Mouse (Mus musculus) embryonic facial prominence, embryonic 11.5 days (tissue): Measurements from ENCODE around the gene Cfap74. TPM values are rescaled to one million over a fixed set of nuclear protein-coding genes. Genes with fewer than 3 reads are reported as not detected.
"Not testable (repeated sequence)": the region's sequence is repeated elsewhere in the genome, so short reads cannot be mapped to it uniquely, and the experiment has no call there.

Experiments used
- ATAC-seq: fragments of 200-750 bp; cut with Nextera tagmentation; replicated peaks from 2 replicates; pipeline ENCODE4 v1.8.0; 2017; ENCODE audit warnings: low read depth; ENCODE audit not compliant: insufficient number of reproducible peaks, low FRiP score, low TSS enrichment
- DNase-seq: peaks from one replicate; pipeline ENCODE4 v3.0.0-alpha.2; 2015; ENCODE audit warnings: low spot score
- H3K27ac ChIP-seq: fragments of 300-500 bp; sonication (generic); replicated peaks from 2 replicates; pipeline ENCODE4 v1.5.1; 2014; ENCODE audit warnings: mild to moderate bottlenecking, low read depth, low read length, control low read depth
- H3K27me3 ChIP-seq: fragments of 300-500 bp; sonication (generic); 2 replicates; pipeline ENCODE4 v1.6.1; 2014; ENCODE audit warnings: mild to moderate bottlenecking, low read length, moderate library complexity, mixed read lengths; ENCODE audit not compliant: control insufficient read depth, insufficient read depth
- H3K36me3 ChIP-seq: fragments of 300-500 bp; sonication (generic); replicated peaks from 2 replicates; pipeline ENCODE4 v1.6.1; 2014; ENCODE audit warnings: low read depth, mild to moderate bottlenecking, low read length, moderate library complexity, mixed read lengths; ENCODE audit not compliant: control insufficient read depth, insufficient read depth
- H3K4me1 ChIP-seq: fragments of 300-500 bp; sonication (generic); 2 replicates; pipeline ENCODE4 v1.6.1; 2014; ENCODE audit warnings: low read length, mixed read lengths; ENCODE audit not compliant: control insufficient read depth, insufficient read depth
- H3K4me2 ChIP-seq: fragments of 300-500 bp; sonication (generic); 2 replicates; pipeline ENCODE4 v1.6.1; 2014; ENCODE audit warnings: low read depth, mild to moderate bottlenecking, control low read depth, low read length, moderate library complexity
- H3K4me3 ChIP-seq: fragments of 300-500 bp; sonication (generic); 2 replicates; pipeline ENCODE4 v1.5.1; 2014; ENCODE audit warnings: low read depth, low read length, control low read depth
- H3K9ac ChIP-seq: fragments of 300-500 bp; sonication (generic); replicated peaks from 2 replicates; pipeline ENCODE4 v1.6.1; 2014; ENCODE audit warnings: mild to moderate bottlenecking, control low read depth, low read length
- H3K9me3 ChIP-seq: fragments of 300-500 bp; sonication (generic); replicated peaks from 2 replicates; pipeline ENCODE4 v1.6.1; 2016; ENCODE audit warnings: mild to moderate bottlenecking, low read length, inconsistent platforms, mixed read lengths; ENCODE audit not compliant: control insufficient read depth
- WGBS: fragments of 180-500 bp; shearing (Covaris S2); extraction: QIAGEN DNeasy Blood & Tissue Kit; methylation state at CpG from one replicate; pipeline ENCODE4 v1.1.7; 2014; 5-methylcytosine and 5-hydroxymethylcytosine counted together
- polyA plus RNA-seq: library from polyadenylated mRNA; unstranded; fragments of >200 nt; fragmentation: Nextera tagmentation; extraction: Ambion mirVana; gene quantifications from 2 replicates; pipeline ENCODE4 v1.2.1, GENCODE M21; 2014

Gene Cfap74
- polyA plus RNA-seq, 1 experiment from 2014 or later = 5.6 TPM

DNA sequence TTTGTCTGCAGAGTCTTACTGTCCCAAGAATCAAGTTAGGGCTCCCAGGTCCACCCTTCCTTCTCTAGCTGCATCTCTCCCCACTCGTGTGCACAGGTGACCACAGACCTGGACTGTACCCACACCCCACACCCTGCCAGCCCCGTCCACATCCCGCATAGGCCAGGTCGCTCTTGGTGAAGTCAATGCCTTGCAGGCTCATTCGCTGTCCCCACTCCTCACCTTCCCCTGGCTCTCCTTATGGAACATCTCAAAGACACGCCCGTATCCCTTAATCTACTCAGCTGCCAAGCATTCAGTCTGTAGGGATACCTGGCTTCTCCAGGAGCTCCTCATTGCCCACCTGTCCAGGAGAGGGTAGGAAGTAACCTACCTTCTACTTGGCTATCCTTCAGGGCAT, 62.4 kb downstream of the Cfap74 start:
- DNase-seq (no peak), ATAC-seq (no peak)
- Histone ChIP-seq H3K4me3 (no peak overlapping the region), H3K9ac (no peak overlapping the region), H3K9me3 (no peaks in the 10 kb centered on the region), H3K27ac (no peak overlapping the region), H3K27me3 (peaks cover 2% of the 10 kb centered on the region; the same call in 1 of the 2 replicates), H3K4me2 (no peak overlapping the region), H3K4me1 (no peaks in the 10 kb centered on the region; the same call in 1 of the 2 replicates), H3K36me3 (no peaks in the 10 kb centered on the region)
- WGBS = 82% methylated on average over 7 of the region's 7 CpGs

GRCm38 (mm10) chr4:155472716-155473290, 63.8 kb downstream of the Cfap74 start:
- Histone ChIP-seq H3K4me2 (no peak overlapping the region), H3K27ac (no peak overlapping the region), H3K4me3 (no peak overlapping the region), H3K9ac (no peak overlapping the region), H3K9me3 (no peaks in the 10 kb centered on the region), H3K4me1 (no peaks in the 10 kb centered on the region; the same call in 1 of the 2 replicates), H3K27me3 (peaks cover 2% of the 10 kb centered on the region; the same call in 1 of the 2 replicates), H3K36me3 (no peaks in the 10 kb centered on the region)
- DNase-seq = no peak
- no peak for ATAC-seq
- 67% methylated on average over 3 of the region's 3 CpGs for WGBS

DNA sequence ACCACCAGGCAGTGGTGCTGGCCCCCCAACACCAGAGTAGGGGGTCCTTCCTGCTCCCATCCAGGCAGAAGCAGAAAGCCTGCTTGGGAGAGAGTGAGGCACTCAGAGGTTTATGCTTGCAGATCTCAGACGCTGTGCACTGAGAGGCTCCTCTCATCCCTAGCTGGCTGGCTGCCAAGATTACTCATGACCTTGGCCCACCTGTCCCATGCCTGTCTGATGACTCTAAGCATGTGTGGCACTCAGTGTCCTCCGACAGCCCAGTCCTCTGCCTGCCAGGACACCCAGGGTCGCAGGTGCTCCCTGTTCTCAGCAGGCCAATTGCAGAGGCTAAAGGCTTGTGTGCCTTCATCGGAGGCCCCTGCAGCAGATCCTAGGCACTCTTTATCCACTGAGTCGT, 64.3 kb downstream of the Cfap74 start:
- Histone ChIP-seq H3K9ac (no peak overlapping the region), H3K4me3 (no peak overlapping the region), H3K4me1 (no peaks in the 10 kb centered on the region; the same call in 1 of the 2 replicates), H3K27me3 (peaks cover 2% of the 10 kb centered on the region; the same call in 1 of the 2 replicates), H3K27ac (no peak overlapping the region), H3K9me3 (no peaks in the 10 kb centered on the region), H3K36me3 (no peaks in the 10 kb centered on the region), H3K4me2 (no peak overlapping the region)
- ATAC-seq = no peak
- WGBS = 72% methylated on average over 5 of the region's 5 CpGs
- DNase-seq = no peak

GRCm38 (mm10) chr4:155473796-155474195, 64.8 kb downstream of the Cfap74 start:
- not testable (repeated sequence) for H3K27ac ChIP-seq
- 73% methylated on average over 2 of the region's 2 CpGs for WGBS

GRCm38 (mm10) chr4:155481381-155482124, 72.6 kb downstream of the Cfap74 start:
- ATAC-seq = no peak
- peak; percentile 83 for DNase-seq
- Histone ChIP-seq H3K4me2 (no peak overlapping the region), H3K4me3 (no peak overlapping the region), H3K4me1 (no peaks in the 10 kb centered on the region), H3K27me3 (no peaks in the 10 kb centered on the region), H3K9me3 (no peaks in the 10 kb centered on the region), H3K36me3 (no peaks in the 10 kb centered on the region), H3K9ac (no peak overlapping the region), H3K27ac (no peak overlapping the region)
- WGBS = 22% methylated on average over 28 of the region's 28 CpGs

More at GRCm38 (mm10) chr4:155473796-155474195, 64.8 kb downstream of the Cfap74 start:
- not testable (repeated sequence) for H3K9me3 ChIP-seq, H3K4me1 ChIP-seq, H3K36me3 ChIP-seq, H3K4me3 ChIP-seq, ATAC-seq, H3K4me2 ChIP-seq, H3K27me3 ChIP-seq, DNase-seq, H3K9ac ChIP-seq

DNA sequence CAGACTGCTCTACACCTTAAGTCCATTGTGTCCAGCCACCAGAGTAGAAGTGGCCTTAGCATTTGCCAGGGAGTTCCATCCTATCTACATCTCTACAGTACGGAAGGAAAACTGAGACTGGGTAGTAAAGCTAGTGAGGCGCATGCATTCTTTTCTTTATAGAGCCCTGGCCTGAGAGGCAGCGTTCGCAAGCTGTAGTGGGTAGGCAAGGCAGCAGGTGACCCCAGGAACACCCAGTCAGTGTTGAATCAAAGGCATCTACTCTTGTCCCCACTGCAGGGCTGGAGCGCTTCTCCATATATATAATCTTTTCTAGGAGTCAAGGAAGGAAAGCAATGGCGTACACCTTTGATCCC, 73.1 kb downstream of the Cfap74 start:
- Histone ChIP-seq H3K27me3 (no peaks in the 10 kb centered on the region), H3K9me3 (no peaks in the 10 kb centered on the region), H3K4me2 (no peak overlapping the region), H3K4me1 (no peaks in the 10 kb centered on the region), H3K36me3 (no peaks in the 10 kb centered on the region), H3K27ac (no peak overlapping the region), H3K4me3 (no peak overlapping the region), H3K9ac (no peak overlapping the region)
- 87% methylated on average over 6 of the region's 6 CpGs for WGBS
- ATAC-seq = no peak
- no peak for DNase-seq

DNA sequence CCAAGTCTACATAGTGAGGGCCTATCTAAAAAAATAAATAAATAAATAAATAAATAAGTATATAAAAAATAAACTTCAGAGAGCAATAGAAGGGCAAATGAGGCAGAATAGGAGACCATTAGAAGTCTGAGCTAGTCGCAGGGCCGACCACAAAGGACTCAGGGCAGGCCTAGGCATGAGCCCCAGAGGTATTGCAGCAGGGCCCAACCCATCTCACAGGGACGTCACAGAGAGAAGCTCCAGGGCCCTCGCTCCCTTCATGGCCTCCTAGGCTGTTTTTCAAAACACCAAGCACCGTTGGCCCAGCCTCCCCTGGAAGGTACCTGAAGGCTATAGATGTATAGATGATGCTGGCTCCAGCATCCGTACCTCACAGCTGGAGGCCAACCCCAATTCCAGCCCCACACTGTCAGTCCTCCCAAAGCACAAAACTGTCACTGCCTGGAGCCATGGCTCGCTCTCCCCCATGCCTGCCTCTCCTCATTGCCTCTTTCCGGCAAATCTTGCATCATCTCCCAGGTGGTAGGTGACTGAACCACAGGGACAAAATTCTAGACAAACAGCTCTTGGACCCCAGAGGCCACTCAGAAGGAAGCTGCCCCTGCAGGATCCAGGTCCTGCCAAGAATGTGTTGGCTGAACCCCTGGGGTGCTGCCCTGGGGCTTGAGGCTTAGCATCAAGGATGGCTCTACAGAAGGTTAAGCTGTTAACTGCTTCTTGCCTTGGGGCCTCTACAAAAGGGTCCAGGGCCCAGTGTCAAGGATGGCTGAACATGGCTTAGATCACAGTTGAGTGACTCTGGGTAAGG, 73.9 kb downstream of the Cfap74 start:
- H3K36me3 ChIP-seq = no peaks in the 10 kb centered on the region
- H3K27ac ChIP-seq = no peak overlapping the region
- no peaks in the 10 kb centered on the region for H3K27me3 ChIP-seq
- DNase-seq (no peak), ATAC-seq (no peak)
- H3K4me1 ChIP-seq = no peaks in the 10 kb centered on the region
- no peaks in the 10 kb centered on the region for H3K9me3 ChIP-seq
- 58% methylated on average over 8 of the region's 8 CpGs for WGBS
- no peak overlapping the region for H3K4me3 ChIP-seq
- no peak overlapping the region for H3K4me2 ChIP-seq
- H3K9ac ChIP-seq = no peak overlapping the region

- Histone ChIP-seq H3K4me1 (0 out of 2 replicates have a peak, but pooled peaks cover 2% of the 10 kb centered on the region), H3K27me3 (no peaks in the 10 kb centered on the region), H3K9me3 (no peaks in the 10 kb centered on the region), H3K27ac (no peak overlapping the region), H3K4me2 (no peak overlapping the region), H3K36me3 (no peaks in the 10 kb centered on the region), H3K4me3 (no peak overlapping the region), H3K9ac (no peak overlapping the region)
- ATAC-seq = no peak
- no peak for DNase-seq
- 72% methylated on average over 3 of the region's 3 CpGs for WGBS
Measured at GRCm38 (mm10) chr4:155485521-155485920, 76.5 kb downstream of the Cfap74 start.
